Mouse (Mus musculus) limb, embryonic 14.5 days (tissue): ENCODE measurements at regions not wholly inside any gene's neighbourhood (a gene's known extent, or its start where the extent isn't known, plus 50 kb on each side); places are given as distances from the start of the nearest gene placed in this dataset.

Experiments
- ATAC-seq: fragments of 200-750 bp; cut with Nextera tagmentation; 2 replicates; pipeline ENCODE4 v1.8.0; 2017; ENCODE audit warnings: low read depth, moderate number of reproducible peaks, moderate TSS enrichment; ENCODE audit not compliant: low FRiP score
- DNase-seq: peaks from one replicate; pipeline ENCODE4 v3.0.0-alpha.2; 2015; ENCODE audit warnings: low spot score
- H3K27ac ChIP-seq: fragments of 300-500 bp; sonication (generic); replicated peaks from 2 replicates; pipeline ENCODE4 v1.5.1; 2014; ENCODE audit warnings: low read depth, mild to moderate bottlenecking, low read length, moderate library complexity, mixed read lengths
- H3K27me3 ChIP-seq: fragments of 300-500 bp; sonication (generic); 2 replicates; pipeline ENCODE4 v1.6.1; 2014; ENCODE audit warnings: low read length, mixed read lengths; ENCODE audit not compliant: control insufficient read depth, insufficient read depth
- H3K36me3 ChIP-seq: fragments of 300-500 bp; sonication (generic); 2 replicates; pipeline ENCODE4 v1.6.1; 2014; ENCODE audit warnings: mild to moderate bottlenecking, low read length, moderate library complexity, mixed read lengths; ENCODE audit not compliant: control insufficient read depth, insufficient read depth
- H3K4me1 ChIP-seq: fragments of 300-500 bp; sonication (generic); 2 replicates; pipeline ENCODE4 v1.6.1; 2014; ENCODE audit warnings: antibody characterized with exemption, low read length, mixed read lengths; ENCODE audit not compliant: control insufficient read depth, insufficient read depth
- H3K4me2 ChIP-seq: fragments of 300-500 bp; sonication (generic); replicated peaks from 2 replicates; pipeline ENCODE4 v1.6.1; 2014; ENCODE audit warnings: low read depth, mild to moderate bottlenecking, low read length, moderate library complexity; ENCODE audit not compliant: severe bottlenecking
- H3K4me3 ChIP-seq: fragments of 300-500 bp; sonication (generic); replicated peaks from 2 replicates; pipeline ENCODE4 v1.5.1; 2014; ENCODE audit warnings: low read length
- H3K9ac ChIP-seq: fragments of 300-500 bp; sonication (generic); 2 replicates; pipeline ENCODE4 v1.6.1; 2014; ENCODE audit warnings: mild to moderate bottlenecking, low read depth, low read length, moderate library complexity; ENCODE audit not compliant: severe bottlenecking
- H3K9me3 ChIP-seq: fragments of 300-500 bp; sonication (generic); 2 replicates; pipeline ENCODE4 v1.6.1; 2016; ENCODE audit warnings: low read length; ENCODE audit not compliant: control insufficient read depth
- POLR2A ChIP-seq: fragments of 200-500 bp; IDR thresholded peaks from 2 replicates; pipeline ENCODE4 v1.8.0; 2012; ENCODE audit warnings: inconsistent platforms, mild to moderate bottlenecking, moderate library complexity, borderline replicate concordance; ENCODE audit not compliant: insufficient read depth, insufficient read length; ENCODE audit errors: extremely low read depth
- WGBS: fragments of 180-500 bp; shearing (Covaris S2); extraction: QIAGEN DNeasy Blood & Tissue Kit; methylation state at CpG from one replicate; pipeline ENCODE4 v1.1.7; 2014; 5-methylcytosine and 5-hydroxymethylcytosine counted together

GRCm38 (mm10) chr4:64335814-64336213 is 289.0 kb upstream of the Tnc start:
- peak; percentile 5 for DNase-seq
- no peak overlapping the region for H3K4me2 ChIP-seq
- 24% methylated on average over 2 of the region's 2 CpGs for WGBS
- H3K9me3 ChIP-seq = no peaks in the 10 kb centered on the region
- H3K9ac ChIP-seq = no peak overlapping the region
- H3K27me3 ChIP-seq = no peaks in the 10 kb centered on the region
- peak; percentile 57; the same call in 1 of the 2 replicates for ATAC-seq
- H3K36me3 ChIP-seq = no peaks in the 10 kb centered on the region
- no peaks in the 10 kb centered on the region for H3K4me1 ChIP-seq
- no peak overlapping the region for H3K4me3 ChIP-seq
- no peak overlapping the region for H3K27ac ChIP-seq
- TF ChIP-seq POLR2A = no peak

- Histone ChIP-seq H3K36me3 (no peaks in the 10 kb centered on the region), H3K9ac (no peak overlapping the region), H3K9me3 (no peaks in the 10 kb centered on the region), H3K27me3 (no peaks in the 10 kb centered on the region), H3K4me3 (no peak overlapping the region), H3K4me1 (no peaks in the 10 kb centered on the region), H3K4me2 (no peak overlapping the region), H3K27ac (no peak overlapping the region)
- no peak for ATAC-seq
- no peak for TF ChIP-seq POLR2A
- 30% methylated on average over 3 of the region's 3 CpGs for WGBS
- DNase-seq = no peak
Measured at GRCm38 (mm10) chr4:64330213-64330612, 283.4 kb upstream of the Tnc start.

GRCm38 (mm10) chr4:64324391-64324790 is 277.6 kb upstream of the Tnc start:
- no peak overlapping the region for H3K4me3 ChIP-seq
- no peak overlapping the region for H3K27ac ChIP-seq
- no peak for TF ChIP-seq POLR2A
- DNase-seq = no peak
- H3K9ac ChIP-seq = no peak overlapping the region
- H3K9me3 ChIP-seq = no peaks in the 10 kb centered on the region
- no peak for ATAC-seq
- H3K4me2 ChIP-seq = no peak overlapping the region
- H3K4me1 ChIP-seq = no peaks in the 10 kb centered on the region
- 72% methylated on average over 3 of the region's 3 CpGs for WGBS
- H3K36me3 ChIP-seq = no peaks in the 10 kb centered on the region
- H3K27me3 ChIP-seq = no peaks in the 10 kb centered on the region

- no peak overlapping the region for H3K4me2 ChIP-seq
- H3K9me3 ChIP-seq = no peaks in the 10 kb centered on the region
- TF ChIP-seq POLR2A = no peak
- no peaks in the 10 kb centered on the region for H3K36me3 ChIP-seq
- H3K9ac ChIP-seq = no peak overlapping the region
- H3K4me3 ChIP-seq = no peak overlapping the region
- 33% methylated on average over 3 of the region's 3 CpGs for WGBS
- ATAC-seq (peak; percentile 30; the same call in 1 of the 2 replicates), DNase-seq (peak; percentile 51)
- no peak overlapping the region for H3K27ac ChIP-seq
- 0 out of 2 replicates have a peak, but pooled peaks cover 9% of the 10 kb centered on the region for H3K4me1 ChIP-seq
- H3K27me3 ChIP-seq = no peaks in the 10 kb centered on the region
Measured at GRCm38 (mm10) chr4:64316553-64317347, 269.9 kb upstream of the Tnc start.

- DNase-seq = peak; percentile 13
- H3K4me2 ChIP-seq = no peak overlapping the region
- no peaks in the 10 kb centered on the region for H3K4me1 ChIP-seq
- H3K4me3 ChIP-seq = no peak overlapping the region
- WGBS = 75% methylated on average over 2 of the region's 2 CpGs
- H3K27ac ChIP-seq = no peak overlapping the region
- ATAC-seq = peak; percentile 12; the same call in 1 of the 2 replicates
- no peaks in the 10 kb centered on the region for H3K9me3 ChIP-seq
- no peak overlapping the region for H3K9ac ChIP-seq
- H3K27me3 ChIP-seq = no peaks in the 10 kb centered on the region
- no peak for TF ChIP-seq POLR2A
- H3K36me3 ChIP-seq = no peaks in the 10 kb centered on the region
Measured at GRCm38 (mm10) chr4:64296941-64297340, 250.1 kb upstream of the Tnc start.
